Mouse (Mus musculus) ES-Bruce4 (cell line): ENCODE measurements at regions not wholly inside any gene's neighbourhood (a gene's known extent, or its start where the extent isn't known, plus 50 kb on each side); places are given as distances from the start of the nearest gene placed in this dataset.

Experiments used
- H3K27ac ChIP-seq: 2 replicates; pipeline ENCODE4 v1.5.1; 2012; ENCODE audit warnings: low read length, inconsistent platforms; ENCODE audit not compliant: insufficient read depth
- H3K27me3 ChIP-seq: 2 replicates; pipeline ENCODE4 v1.6.1; 2012; ENCODE audit warnings: mild to moderate bottlenecking, low read length, inconsistent platforms; ENCODE audit not compliant: control insufficient read depth, poor library complexity, insufficient read depth, severe bottlenecking
- H3K36me3 ChIP-seq: 2 replicates; pipeline ENCODE4 v1.6.1; 2012; ENCODE audit warnings: inconsistent platforms, mild to moderate bottlenecking, low read length, moderate library complexity; ENCODE audit not compliant: control insufficient read depth, poor library complexity, insufficient read depth, severe bottlenecking
- H3K4me1 ChIP-seq: one replicate; pipeline ENCODE4 v1.8.1; 2011; ENCODE audit warnings: low read length; ENCODE audit not compliant: control insufficient read depth, insufficient read depth
- H3K4me3 ChIP-seq: 2 replicates; pipeline ENCODE4 v1.5.1; 2011; ENCODE audit warnings: low read depth, mild to moderate bottlenecking, low read length
- H3K9ac ChIP-seq: 2 replicates; pipeline ENCODE4 v1.6.1; 2012; ENCODE audit warnings: low read depth, mild to moderate bottlenecking, inconsistent platforms; ENCODE audit not compliant: poor library complexity, severe bottlenecking
- H3K9me3 ChIP-seq: replicated peaks from 2 replicates; pipeline ENCODE4 v1.6.1; 2012; ENCODE audit warnings: mild to moderate bottlenecking, low read length, inconsistent platforms; ENCODE audit not compliant: control insufficient read depth, poor library complexity, insufficient read depth, severe bottlenecking
- CTCF ChIP-seq: IDR thresholded peaks from one replicate; pipeline ENCODE4 v1.8.1; 2011; ENCODE audit warnings: low read depth, low read length
- EP300 ChIP-seq: IDR thresholded peaks from 2 replicates; pipeline ENCODE4 v1.6.1; 2011; ENCODE audit warnings: low read depth, low read length; ENCODE audit not compliant: insufficient read depth
- POLR2A ChIP-seq: IDR thresholded peaks from one replicate; pipeline ENCODE4 v1.8.1; 2011; ENCODE audit warnings: low read length; ENCODE audit not compliant: insufficient read depth

DNA sequence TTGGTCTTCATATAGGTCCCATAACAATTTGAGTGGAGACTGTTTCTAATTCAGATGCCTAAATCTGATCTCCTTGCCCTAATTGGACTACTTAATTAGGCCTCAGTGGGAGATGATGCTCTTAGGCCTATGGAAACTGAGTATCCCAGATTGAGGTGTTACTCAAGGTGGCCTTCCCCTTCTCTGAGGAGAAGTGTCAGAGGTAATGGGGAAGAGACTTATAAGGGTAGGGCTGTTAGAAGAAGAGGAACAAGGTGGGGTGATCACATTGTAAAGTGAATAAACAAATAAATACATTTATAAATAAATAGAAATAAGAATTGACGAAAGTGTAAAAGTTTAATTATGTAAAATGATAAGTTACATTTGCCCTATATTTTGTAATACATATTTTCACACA, 65.3 kb upstream of the Hgf start:
- Histone ChIP-seq H3K27me3 (no peaks in the 10 kb centered on the region), H3K4me3 (no peak overlapping the region), H3K36me3 (no peaks in the 10 kb centered on the region), H3K9me3 (no peaks in the 10 kb centered on the region), H3K9ac (no peak overlapping the region), H3K4me1 (no peaks in the 10 kb centered on the region), H3K27ac (no peak overlapping the region)
- no peak for TF ChIP-seq POLR2A
- TF ChIP-seq CTCF: no peak
- TF ChIP-seq EP300: no peak

- Histone ChIP-seq H3K4me1 (no peaks in the 10 kb centered on the region), H3K27ac (no peak overlapping the region), H3K9me3 (no peaks in the 10 kb centered on the region), H3K27me3 (no peaks in the 10 kb centered on the region), H3K9ac (no peak overlapping the region), H3K36me3 (no peaks in the 10 kb centered on the region), H3K4me3 (no peak overlapping the region)
- TF ChIP-seq CTCF (no peak), EP300 (no peak), POLR2A (no peak)
Observed at GRCm38 (mm10) chr5:16489803-16490202, 63.5 kb upstream of the Hgf start.

- H3K4me1 ChIP-seq: no peaks in the 10 kb centered on the region
- H3K27ac ChIP-seq: no peak overlapping the region
- no peaks in the 10 kb centered on the region for H3K36me3 ChIP-seq
- H3K9ac ChIP-seq: no peak overlapping the region
- TF ChIP-seq POLR2A (no peak), CTCF (no peak), EP300 (no peak)
- H3K27me3 ChIP-seq: no peaks in the 10 kb centered on the region
- no peaks in the 10 kb centered on the region for H3K9me3 ChIP-seq
- H3K4me3 ChIP-seq: no peak overlapping the region
Observed at GRCm38 (mm10) chr5:16499891-16500290, 53.4 kb upstream of the Hgf start.
